Mouse (Mus musculus) midbrain, postnatal 0 days (tissue): ENCODE measurements at regions not wholly inside any gene's neighbourhood (a gene's known extent, or its start where the extent isn't known, plus 50 kb on each side); places are given as distances from the start of the nearest gene placed in this dataset.

Source experiments
- ATAC-seq: fragments of 200-750 bp; cut with Nextera tagmentation; 2 replicates; pipeline ENCODE4 v1.8.0; 2017; ENCODE audit warnings: moderate number of reproducible peaks, mild to moderate bottlenecking, moderate TSS enrichment, moderate library complexity; ENCODE audit not compliant: low FRiP score
- DNase-seq: peaks from one replicate; pipeline ENCODE4 v3.0.0-alpha.2; 2015; ENCODE audit warnings: low spot score
- H3K27ac ChIP-seq: fragments of 300-500 bp; sonication (generic); 2 replicates; pipeline ENCODE4 v1.5.1; 2014; ENCODE audit warnings: low read depth, mild to moderate bottlenecking, low read length, mixed read lengths
- H3K27me3 ChIP-seq: fragments of 300-500 bp; sonication (generic); 2 replicates; pipeline ENCODE4 v1.6.1; 2014; ENCODE audit warnings: low read length, control low read depth, mixed read lengths; ENCODE audit not compliant: insufficient read depth
- H3K36me3 ChIP-seq: fragments of 300-500 bp; sonication (generic); 2 replicates; pipeline ENCODE4 v1.6.1; 2014; ENCODE audit warnings: low read length, control low read depth, mixed read lengths; ENCODE audit not compliant: insufficient read depth
- H3K4me1 ChIP-seq: fragments of 300-500 bp; sonication (generic); 2 replicates; pipeline ENCODE4 v1.6.1; 2014; ENCODE audit warnings: mild to moderate bottlenecking, control low read depth, antibody characterized with exemption, low read length, mixed read lengths; ENCODE audit not compliant: insufficient read depth
- H3K4me2 ChIP-seq: fragments of 300-500 bp; sonication (generic); 2 replicates; pipeline ENCODE4 v1.6.1; 2014; ENCODE audit warnings: low read depth, mild to moderate bottlenecking, low read length, mixed read lengths; ENCODE audit not compliant: poor library complexity, severe bottlenecking
- H3K4me3 ChIP-seq: fragments of 300-500 bp; sonication (generic); 2 replicates; pipeline ENCODE4 v1.5.1; 2014; ENCODE audit warnings: low read depth, mild to moderate bottlenecking, low read length, moderate library complexity
- H3K9ac ChIP-seq: fragments of 300-500 bp; sonication (generic); replicated peaks from 2 replicates; pipeline ENCODE4 v1.6.1; 2014; ENCODE audit warnings: mild to moderate bottlenecking, low read length, moderate library complexity, mixed read lengths; ENCODE audit not compliant: poor library complexity, severe bottlenecking
- H3K9me3 ChIP-seq: fragments of 300-500 bp; sonication (generic); 2 replicates; pipeline ENCODE4 v1.6.1; 2016; ENCODE audit warnings: low read length, control low read depth
- CTCF ChIP-seq: IDR thresholded peaks from 2 replicates; pipeline ENCODE4 v1.5.1; 2016; ENCODE audit warnings: antibody characterized with exemption, mild to moderate bottlenecking
- WGBS: fragments of 180-500 bp; shearing (Covaris S2); extraction: QIAGEN DNeasy Blood & Tissue Kit; methylation state at CpG from one replicate; pipeline ENCODE4 v1.1.7; 2014; 5-methylcytosine and 5-hydroxymethylcytosine counted together

DNA sequence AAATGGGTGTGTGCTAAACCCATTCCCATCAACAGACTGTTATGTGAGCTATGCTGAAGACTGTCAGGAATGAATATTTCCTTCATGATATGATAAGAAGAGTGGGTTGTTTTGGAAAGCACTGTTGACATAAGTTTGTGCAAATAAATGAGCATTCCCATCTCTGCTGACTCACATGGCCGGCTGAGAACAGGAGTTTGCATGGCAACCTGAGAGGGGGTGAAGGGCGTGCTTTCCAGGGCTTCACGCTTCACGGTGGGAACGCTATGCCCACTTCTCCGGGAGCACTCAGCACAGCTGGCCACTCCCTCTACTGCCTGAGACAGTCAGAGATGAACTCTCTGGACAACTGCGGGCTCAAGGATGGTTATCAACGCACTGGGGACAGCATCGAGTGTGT lies 348.9 kb upstream of the Slc24a5 start:
- no peak for TF ChIP-seq CTCF
- Histone ChIP-seq H3K27me3 (no peaks in the 10 kb centered on the region), H3K4me1 (no peaks in the 10 kb centered on the region), H3K9me3 (no peaks in the 10 kb centered on the region), H3K36me3 (no peaks in the 10 kb centered on the region), H3K27ac (no peak overlapping the region), H3K4me2 (no peak overlapping the region), H3K9ac (no peak overlapping the region), H3K4me3 (no peak overlapping the region)
- WGBS, result 77% methylated on average over 9 of the region's 9 CpGs
- DNase-seq (no peak), ATAC-seq (no peak)

GRCm38 (mm10) chr2:124719820-124720478 lies 348.0 kb upstream of the Slc24a5 start:
- H3K36me3 ChIP-seq, result no peaks in the 10 kb centered on the region
- H3K27ac ChIP-seq, result no peak overlapping the region
- H3K9ac ChIP-seq, result no peak overlapping the region
- H3K4me1 ChIP-seq, result no peaks in the 10 kb centered on the region
- H3K9me3 ChIP-seq, result no peaks in the 10 kb centered on the region
- H3K4me2 ChIP-seq, result no peak overlapping the region
- H3K27me3 ChIP-seq, result no peaks in the 10 kb centered on the region
- no peak for TF ChIP-seq CTCF
- DNase-seq (no peak), ATAC-seq (no peak)
- no peak overlapping the region for H3K4me3 ChIP-seq
- WGBS, result 83% methylated on average over 14 of the region's 14 CpGs

GRCm38 (mm10) chr2:124720593-124721445 lies 347.1 kb upstream of the Slc24a5 start:
- DNase-seq (peak; percentile 70), ATAC-seq (no peak; the same call in 1 of the 2 replicates)
- H3K4me2 ChIP-seq, result no peak overlapping the region
- no peak for TF ChIP-seq CTCF
- no peak overlapping the region for H3K4me3 ChIP-seq
- no peaks in the 10 kb centered on the region for H3K4me1 ChIP-seq
- H3K9ac ChIP-seq, result no peak overlapping the region
- no peaks in the 10 kb centered on the region for H3K9me3 ChIP-seq
- H3K36me3 ChIP-seq, result no peaks in the 10 kb centered on the region
- H3K27me3 ChIP-seq, result no peaks in the 10 kb centered on the region
- 58% methylated on average over 14 of the region's 14 CpGs for WGBS
- H3K27ac ChIP-seq, result peak overlapping the region; percentile 13; the same call in 1 of the 2 replicates

DNA sequence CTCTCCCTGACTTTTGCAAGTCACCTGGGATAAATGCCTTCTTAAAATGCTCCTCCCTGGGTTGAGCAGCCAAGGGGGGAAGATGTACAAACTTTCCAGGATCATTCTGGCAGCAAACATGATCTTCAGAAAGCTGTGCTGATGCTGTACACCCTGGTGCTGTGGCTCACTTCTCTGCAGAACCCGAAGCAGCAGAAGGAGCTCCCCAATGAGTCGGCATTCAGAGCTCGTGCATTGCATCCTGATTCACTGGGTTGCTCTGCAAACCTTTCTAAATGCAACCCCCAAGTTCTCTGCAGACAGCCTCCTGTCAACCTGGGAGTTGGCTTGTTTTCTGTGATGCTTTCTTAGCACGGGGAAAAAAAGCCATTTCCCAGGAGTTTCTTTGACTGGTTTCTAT lies 343.8 kb upstream of the Slc24a5 start:
- no peak for TF ChIP-seq CTCF
- 55% methylated on average over 4 of the region's 4 CpGs for WGBS
- Histone ChIP-seq H3K36me3 (no peaks in the 10 kb centered on the region), H3K27ac (no peak overlapping the region), H3K27me3 (no peaks in the 10 kb centered on the region), H3K9me3 (no peaks in the 10 kb centered on the region), H3K4me2 (no peak overlapping the region), H3K4me3 (no peak overlapping the region), H3K9ac (no peak overlapping the region), H3K4me1 (no peaks in the 10 kb centered on the region)
- DNase-seq, result peak; percentile 41
- ATAC-seq, result no peak

DNA sequence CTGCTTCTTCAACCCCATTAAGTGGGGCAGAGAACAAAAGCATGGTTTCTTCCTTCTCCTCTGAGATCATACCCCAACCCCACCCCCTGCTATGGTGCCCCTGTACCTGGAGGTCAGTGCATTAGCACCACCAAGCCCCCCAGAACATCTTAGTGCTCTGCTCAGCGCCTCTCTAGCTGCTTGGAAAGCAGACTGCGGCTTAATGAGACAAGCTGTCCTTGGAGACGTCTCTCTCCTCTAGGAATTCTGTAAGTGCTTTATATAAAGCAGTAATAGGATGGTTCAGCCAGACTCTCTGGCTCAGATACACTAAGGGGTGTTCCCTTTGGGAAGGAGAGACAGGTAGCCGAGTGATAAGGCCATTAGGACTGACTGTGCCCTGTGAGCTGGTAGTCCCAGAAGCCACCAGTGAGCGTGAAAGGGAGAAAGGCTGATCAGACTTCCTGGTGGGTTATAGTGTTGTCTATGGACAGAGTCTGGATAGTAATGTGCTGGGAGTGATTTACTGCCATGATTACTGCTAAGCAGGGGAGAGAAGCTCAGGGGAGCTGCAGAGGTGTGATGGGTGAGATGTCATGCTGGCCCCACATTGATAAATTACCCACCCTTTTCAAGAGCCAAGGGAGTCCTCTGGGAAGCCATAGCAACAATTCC lies 343.0 kb upstream of the Slc24a5 start:
- H3K4me3 ChIP-seq, result no peak overlapping the region
- H3K9me3 ChIP-seq, result no peaks in the 10 kb centered on the region
- no peaks in the 10 kb centered on the region for H3K36me3 ChIP-seq
- peak; percentile 21 for DNase-seq
- TF ChIP-seq CTCF, result no peak
- no peaks in the 10 kb centered on the region for H3K27me3 ChIP-seq
- no peak overlapping the region for H3K9ac ChIP-seq
- H3K4me2 ChIP-seq, result no peak overlapping the region
- no peaks in the 10 kb centered on the region for H3K4me1 ChIP-seq
- no peak for ATAC-seq
- WGBS, result 56% methylated on average over 5 of the region's 5 CpGs
- H3K27ac ChIP-seq, result no peak overlapping the region

- no peaks in the 10 kb centered on the region for H3K36me3 ChIP-seq
- no peak overlapping the region for H3K27ac ChIP-seq
- 91% methylated on average over 5 of the region's 5 CpGs for WGBS
- H3K27me3 ChIP-seq, result no peaks in the 10 kb centered on the region
- H3K4me1 ChIP-seq, result no peaks in the 10 kb centered on the region
- H3K4me2 ChIP-seq, result no peak overlapping the region
- H3K4me3 ChIP-seq, result no peak overlapping the region
- DNase-seq (no peak), ATAC-seq (no peak)
- no peak overlapping the region for H3K9ac ChIP-seq
- no peaks in the 10 kb centered on the region for H3K9me3 ChIP-seq
- no peak for TF ChIP-seq CTCF
Observed at GRCm38 (mm10) chr2:124727979-124728378, 339.9 kb upstream of the Slc24a5 start.
